Mouse (Mus musculus) CH12.LX (cell line): ENCODE measurements around the gene Socs1. TPM values are rescaled to one million over a fixed set of nuclear protein-coding genes. Genes with fewer than 3 reads are reported as not detected.

ENCODE experiments used
- DNase-seq: peaks from one replicate; pipeline ENCODE4 v3.0.0-alpha.2; 2013; ENCODE audit errors: extremely low read depth
- H3K27ac ChIP-seq: 2 replicates; pipeline ENCODE4 v1.5.1; 2012; ENCODE audit warnings: low read depth, mild to moderate bottlenecking, control low read depth, moderate library complexity; ENCODE audit not compliant: insufficient read depth
- H3K27me3 ChIP-seq: replicated peaks from 2 replicates; pipeline ENCODE3; 2012; ENCODE audit warnings: inconsistent platforms
- H3K36me3 ChIP-seq, 2 experiments: replicated peaks in 1 of 2; 2 replicates each; pipeline versions ENCODE3 to v1.6.1; 2012; ENCODE audit warnings: inconsistent platforms in 1 of 2, low read length in 1 of 2, mild to moderate bottlenecking in 1 of 2, mixed read lengths in 1 of 2, moderate library complexity in 1 of 2; ENCODE audit not compliant: control insufficient read depth in 1 of 2, insufficient read depth in 1 of 2
- H3K4me1 ChIP-seq, 2 experiments: 2 replicates each; pipeline ENCODE4 v1.6.1; 2012; ENCODE audit warnings: inconsistent platforms in 1 of 2, moderate library complexity in 1 of 2; ENCODE audit not compliant: insufficient read depth in 2 of 2, control insufficient read depth in 1 of 2
- H3K4me2 ChIP-seq: 2 replicates; pipeline ENCODE4 v1.6.1; 2012; ENCODE audit warnings: low read depth, mild to moderate bottlenecking, control low read depth; ENCODE audit not compliant: poor library complexity, insufficient read depth, severe bottlenecking
- H3K4me3 ChIP-seq, 3 experiments: fragments of 150-350 bp in 1 of 3; sonication (generic) in 1 of 3; replicated peaks in 1 of 3; 2 replicates each; pipeline versions ENCODE3 to v1.5.1; 2011 to 2012; ENCODE audit warnings: low read depth in 2 of 3, low read length in 2 of 3, mild to moderate bottlenecking in 2 of 3, moderate library complexity in 2 of 3, control low read depth in 1 of 3, improper control_type of control experiment in 1 of 3, inconsistent platforms in 1 of 3, mixed read lengths in 1 of 3; ENCODE audit not compliant: poor library complexity in 1 of 3
- H3K79me2 ChIP-seq: replicated peaks from 2 replicates; pipeline ENCODE4 v1.6.1; 2012; ENCODE audit warnings: mild to moderate bottlenecking, moderate library complexity; ENCODE audit not compliant: control insufficient read depth, poor library complexity, insufficient read depth, severe bottlenecking; ENCODE audit errors: extremely low read depth
- H3K9ac ChIP-seq: 2 replicates; pipeline ENCODE4 v1.6.1; 2012; ENCODE audit warnings: low read depth, mild to moderate bottlenecking, control low read depth, moderate library complexity; ENCODE audit not compliant: insufficient read depth
- H3K9me3 ChIP-seq: replicated peaks from 2 replicates; pipeline ENCODE3; 2012; ENCODE audit warnings: low read length, inconsistent platforms, mixed read lengths
- BHLHE40 ChIP-seq: IDR thresholded peaks from 2 replicates; pipeline ENCODE4 v1.6.1; 2011; ENCODE audit warnings: mild to moderate bottlenecking, low read depth, low read length, improper control_type of control experiment
- CHD1 ChIP-seq: IDR thresholded peaks from 2 replicates; pipeline ENCODE4 v1.6.1; 2012; ENCODE audit warnings: low read depth, low read length, improper control_type of control experiment, inconsistent platforms
- CTCF ChIP-seq, 2 experiments: IDR thresholded peaks in 1 of 2; conservative IDR thresholded peaks in 1 of 2; 2 replicates each; pipeline ENCODE4 v1.5.1; 2011 to 2012; ENCODE audit warnings: low read depth in 2 of 2, low read length in 2 of 2, improper control_type of control experiment in 1 of 2, inconsistent platforms in 1 of 2, mild to moderate bottlenecking in 1 of 2, moderate library complexity in 1 of 2
- EP300 ChIP-seq: IDR thresholded peaks from 2 replicates; pipeline ENCODE4 v1.6.1; 2011; ENCODE audit warnings: low read length, improper control_type of control experiment
- ETS1 ChIP-seq: conservative IDR thresholded peaks from 2 replicates; pipeline ENCODE4 v1.6.1; 2012; ENCODE audit warnings: low read depth, mild to moderate bottlenecking, inconsistent platforms, low read length, improper control_type of control experiment, moderate library complexity
- IRF4 ChIP-seq: IDR thresholded peaks from 2 replicates; pipeline ENCODE4 v1.6.1; 2014; ENCODE audit warnings: low read depth, mild to moderate bottlenecking, inconsistent platforms, low read length, improper control_type of control experiment
- JUN ChIP-seq: IDR thresholded peaks from 2 replicates; pipeline ENCODE4 v1.6.1; 2011; ENCODE audit warnings: low read depth, mild to moderate bottlenecking, low read length, improper control_type of control experiment, moderate library complexity; ENCODE audit not compliant: insufficient read depth
- JUND ChIP-seq: conservative IDR thresholded peaks from 2 replicates; pipeline ENCODE4 v1.6.1; 2011; ENCODE audit warnings: low read depth, low read length, improper control_type of control experiment
- MAFK ChIP-seq: IDR thresholded peaks from 2 replicates; pipeline ENCODE4 v1.6.1; 2011; ENCODE audit warnings: low read length, improper control_type of control experiment; ENCODE audit not compliant: insufficient replicate concordance
- MAZ ChIP-seq: IDR thresholded peaks from 2 replicates; pipeline ENCODE4 v1.6.1; 2012; ENCODE audit warnings: low read depth, mild to moderate bottlenecking, inconsistent platforms, low read length, improper control_type of control experiment, moderate library complexity
- MEF2A ChIP-seq: IDR thresholded peaks from 2 replicates; pipeline ENCODE4 v1.6.1; 2014; ENCODE audit warnings: low read depth, mild to moderate bottlenecking, inconsistent platforms, low read length, improper control_type of control experiment, borderline replicate concordance
- MXI1 ChIP-seq: IDR thresholded peaks from 2 replicates; pipeline ENCODE4 v1.6.1; 2011; ENCODE audit warnings: mild to moderate bottlenecking, low read depth, low read length, improper control_type of control experiment
- MYC ChIP-seq: IDR thresholded peaks from 2 replicates; pipeline ENCODE4 v1.6.1; 2011; ENCODE audit warnings: low read depth, mild to moderate bottlenecking, improper control_type of control experiment, low read length
- POLR2A ChIP-seq: IDR thresholded peaks from 2 replicates; pipeline ENCODE4 v1.6.1; 2011; ENCODE audit warnings: low read depth, mild to moderate bottlenecking, improper control_type of control experiment, low read length
- RAD21 ChIP-seq: IDR thresholded peaks from 2 replicates; pipeline ENCODE4 v1.6.1; 2011; ENCODE audit warnings: low read depth, mild to moderate bottlenecking, low read length, improper control_type of control experiment, moderate library complexity
- RCOR1 ChIP-seq: conservative IDR thresholded peaks from 2 replicates; pipeline ENCODE4 v1.6.1; 2012; ENCODE audit warnings: low read depth, mild to moderate bottlenecking, inconsistent platforms, low read length, improper control_type of control experiment
- SMC3 ChIP-seq: IDR thresholded peaks from 2 replicates; pipeline ENCODE4 v1.6.1; 2011; ENCODE audit warnings: low read depth, low read length, improper control_type of control experiment
- TBP ChIP-seq: conservative IDR thresholded peaks from 2 replicates; pipeline ENCODE4 v1.6.1; 2011; ENCODE audit warnings: low read depth, low read length, improper control_type of control experiment
- TCF12 ChIP-seq: IDR thresholded peaks from 2 replicates; pipeline ENCODE4 v1.6.1; 2014; ENCODE audit warnings: low read depth, mild to moderate bottlenecking, inconsistent platforms, low read length, improper control_type of control experiment
- UBTF ChIP-seq: IDR thresholded peaks from 2 replicates; pipeline ENCODE4 v1.6.1; 2012; ENCODE audit warnings: low read depth, mild to moderate bottlenecking, inconsistent platforms, low read length, improper control_type of control experiment, moderate library complexity
- USF1 ChIP-seq: IDR thresholded peaks from 2 replicates; pipeline ENCODE4 v1.6.1; 2014; ENCODE audit warnings: low read depth, mild to moderate bottlenecking, inconsistent platforms, low read length, improper control_type of control experiment
- ZC3H11A ChIP-seq: IDR thresholded peaks from 2 replicates; pipeline ENCODE4 v1.6.1; 2012; ENCODE audit warnings: low read depth, mild to moderate bottlenecking, inconsistent platforms, low read length, improper control_type of control experiment
- ZKSCAN1 ChIP-seq: IDR thresholded peaks from 2 replicates; pipeline ENCODE4 v1.6.1; 2012; ENCODE audit warnings: low read depth, inconsistent platforms, low read length, improper control_type of control experiment, borderline replicate concordance
- ZNF384 ChIP-seq: IDR thresholded peaks from 2 replicates; pipeline ENCODE4 v1.6.1; 2012; ENCODE audit warnings: low read depth, low read length, improper control_type of control experiment, inconsistent platforms
- dilution Hi-C: fragments of 300-500 bp; cut with MboI; formaldehyde crosslinking; loops from 2 replicates; pipeline ENCODE4 v1.14.3; 2020; ENCODE audit warnings: low sequenced_read_pairs; ENCODE audit not compliant: extremely low pct_unique_long_range_greater_than_20kb, extremely low pct_ligation_motif_present
- in situ Hi-C: fragments of 300-500 bp; cut with MboI; formaldehyde crosslinking; loops from 3 replicates; pipeline ENCODE4 v1.14.3; 2019; ENCODE audit warnings: low sequenced_read_pairs, low pct_ligation_motif_present, low pct_unique_long_range_greater_than_20kb, mixed read lengths
- polyA plus RNA-seq: library from polyadenylated mRNA; unstranded; fragments of >175 nt; gene quantifications from 2 replicates; pipeline ENCODE4 v1.2.1, GENCODE M21; 2012; ENCODE audit warnings: low read depth; ENCODE audit not compliant: insufficient read length
- total RNA-seq, 2 experiments: library from RNA; depleted of rRNA; stranded (reverse); fragments of 300-350 nt in 1 of 2; fragments of >200 nt in 1 of 2; gene quantifications; 2 replicates each; pipeline ENCODE4 v1.2.3; 2012 to 2014

The Socs1 gene
- total and polyA plus RNA-seq, 3 experiments = 18.8 to 29.1 (median 27.6) TPM

GRCm38 (mm10) chr16:10776322-10776721 is 9.0 kb downstream of the Socs1 start:
- dilution Hi-C loops = no loop called here
- no peak overlapping the region for H3K27ac ChIP-seq

DNA sequence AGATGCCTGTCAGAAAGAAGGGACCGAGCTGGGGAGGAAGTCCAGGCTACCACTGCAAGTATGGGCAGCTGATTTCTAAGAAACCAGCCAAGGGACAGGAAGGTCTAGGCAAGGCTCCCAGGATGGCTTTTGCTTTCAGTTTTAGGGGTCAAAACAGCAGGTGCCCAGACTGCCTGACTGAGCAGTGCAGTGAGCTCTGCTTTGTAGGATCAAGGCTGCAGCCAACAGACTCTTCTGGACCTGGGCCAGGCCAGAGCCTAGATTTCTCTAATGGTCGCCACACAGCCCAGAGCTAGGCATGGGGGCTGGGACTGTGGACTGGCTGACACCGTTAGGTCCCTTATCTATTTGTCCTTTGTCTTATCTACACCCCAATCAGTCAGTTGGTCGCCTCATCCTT is 10.6 kb downstream of the Socs1 start:
- H3K27me3 ChIP-seq = no peaks in the 10 kb centered on the region
- peak; percentile 46 for TF ChIP-seq TCF12
- peak; percentile 41; the same call in 1 of the 2 replicates for TF ChIP-seq ETS1
- no peak for TF ChIP-seq RAD21
- no peak for TF ChIP-seq ZNF384
- TF ChIP-seq EP300 = peak; percentile 29; the same call in 1 of the 2 replicates
- peak; percentile 54; the same call in 1 of the 2 replicates for TF ChIP-seq IRF4
- TF ChIP-seq, all 38 proteins: peak for 4
- Histone ChIP-seq H3K27ac (no peak overlapping the region), H3K4me1 (peaks cover 47 to 87% of the 10 kb centered on the region in 2 experiments), H3K36me3 (peaks cover 0 to 2% of the 10 kb centered on the region in 2 experiments), H3K4me3 (no peak overlapping the region), H3K9me3 (no peaks in the 10 kb centered on the region), H3K9ac (no peak overlapping the region; the same call in 1 of the 2 replicates), H3K79me2 (no peaks in the 10 kb centered on the region), H3K4me2 (no peak overlapping the region)
- in situ Hi-C loops = no loop called here
- dilution Hi-C loops = no loop called here
- no peak for DNase-seq

More at GRCm38 (mm10) chr16:10776322-10776721, 9.0 kb downstream of the Socs1 start:
- no peak for DNase-seq
- in situ Hi-C loops = no loop called here
- no peaks in the 10 kb centered on the region for H3K9me3 ChIP-seq
- H3K4me2 ChIP-seq = no peak overlapping the region
- no peaks in the 10 kb centered on the region for H3K27me3 ChIP-seq
- no peaks in the 10 kb centered on the region for H3K79me2 ChIP-seq
- peaks cover 0 to 5% of the 10 kb centered on the region in 2 experiments for H3K36me3 ChIP-seq
- H3K4me3 ChIP-seq = no peak overlapping the region
- no peak overlapping the region for H3K9ac ChIP-seq
- 0 out of 2 replicates have a peak, but pooled peaks have one; percentile 11 for TF ChIP-seq EP300
- no peak for TF ChIP-seq MXI1
- H3K4me1 ChIP-seq = peaks cover 44 to 87% of the 10 kb centered on the region in 2 experiments

DNA sequence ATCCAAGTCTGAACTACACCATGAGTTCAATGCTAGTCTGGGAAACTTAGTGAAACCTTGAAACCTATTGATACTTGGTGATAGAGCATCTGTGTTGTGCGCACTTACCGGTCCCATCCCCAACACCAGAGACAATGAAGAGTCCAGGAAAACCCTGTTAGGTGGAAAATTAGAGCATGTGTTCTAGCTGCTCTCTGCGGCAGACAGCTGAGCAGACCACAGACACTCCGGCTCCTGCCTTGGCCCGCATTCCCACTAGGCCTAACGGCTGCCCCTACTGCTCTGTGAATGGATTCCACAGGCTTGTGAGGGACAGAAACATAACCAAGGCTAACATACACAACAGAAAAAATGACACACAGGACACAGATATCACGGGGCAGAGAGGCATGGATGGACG is 11.8 kb downstream of the Socs1 start:
- H3K4me1 ChIP-seq = peaks cover 56 to 88% of the 10 kb centered on the region in 2 experiments
- TF ChIP-seq MYC (no peak), EP300 (no peak), TBP (no peak), BHLHE40 (no peak), POLR2A (no peak), MEF2A (no peak), JUND (no peak), USF1 (no peak), MAFK (no peak), MAZ (no peak), JUN (no peak), ZNF384 (no peak), ZKSCAN1 (no peak), ZC3H11A (no peak), RCOR1 (no peak), UBTF (no peak), CHD1 (no peak), SMC3 (no peak), TCF12 (no peak), CTCF (conservative IDR thresholded peaks at IDR 0.05 in 1 of 2, IDR thresholded peaks at IDR 0.05 in 1 of 2; ENCODE audit: low read depth in 2 of 2, low read length in 2 of 2) (no peak)

More for the DNA sequence above, 11.8 kb downstream of the Socs1 start:
- peaks cover 1% of the 10 kb centered on the region for H3K27me3 ChIP-seq
- dilution Hi-C loops (no loop called here), in situ Hi-C loops (no loop called here)
- no peak overlapping the region for H3K27ac ChIP-seq
- H3K79me2 ChIP-seq = no peaks in the 10 kb centered on the region
- no peak overlapping the region for H3K4me3 ChIP-seq
- DNase-seq = no peak
- H3K4me2 ChIP-seq = no peak overlapping the region
- no peak overlapping the region for H3K9ac ChIP-seq
- no peaks in the 10 kb centered on the region for H3K9me3 ChIP-seq
- H3K36me3 ChIP-seq = peaks cover 0 to 2% of the 10 kb centered on the region in 2 experiments
